Mouse (Mus musculus): ENCODE results near the gene Fam186a.

- TF ChIP-seq USF1 (IDR thresholded peaks at IDR 0.05; ENCODE audit: low read depth) (no peak), MYOG (IDR thresholded peaks at IDR 0.05; ENCODE audit: control insufficient read depth, extremely low read depth, insufficient read length) (no peak), CTCF (IDR thresholded peaks at IDR 0.05; ENCODE audit: control insufficient read depth, insufficient read depth, insufficient read length) (no peak)
Observed at GRCm38 (mm10) chr15:99902786-99903185, 64.1 kb downstream of the Fam186a start.
